Mouse (Mus musculus): ENCODE results near the gene Defb7. TPM values are rescaled to one million over a fixed set of nuclear protein-coding genes. Genes with fewer than 3 reads are reported as not detected.
A peak's percentile ranks its signal among the peaks of the same experiment; 100 is the strongest.

Defb7 gene
- not detected in 2 replicates for polyA plus RNA-seq (2015; fragmentation: Nextera tagmentation; extraction: Ambion mirVana)

DNA sequence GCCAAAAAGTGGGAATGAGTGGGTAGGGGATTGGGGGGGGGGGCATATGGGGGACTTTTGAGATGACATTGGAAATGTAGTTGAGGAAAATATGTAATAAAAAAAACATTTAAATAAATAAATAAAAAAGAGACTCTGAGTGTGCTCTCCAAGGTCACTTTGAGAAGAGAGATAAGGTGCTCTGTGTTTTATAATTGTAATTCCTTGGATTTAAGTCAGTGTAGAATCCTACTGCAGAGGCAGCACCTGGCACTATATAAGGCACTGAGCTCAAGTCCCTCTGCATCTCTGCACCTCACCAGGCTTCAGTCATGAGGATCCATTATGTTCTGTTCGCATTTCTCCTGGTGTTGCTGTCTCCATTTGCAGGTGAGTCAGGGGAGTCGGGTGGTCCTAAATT is at the start of gene Defb7:
Defb7 (plus strand) TSS at position 301 of the 400 bp plus-strand sequence.
- Histone ChIP-seq H3K36me3 (ENCODE audit: control insufficient read depth, insufficient read depth, low read length) (no peaks in the 10 kb centered on the region), H3K9ac (ENCODE audit: low read length) (no peak within 1 kb of the TSS), H3K9me3 (replicated peaks; ENCODE audit: control insufficient read depth, low read length) (no peaks in the 10 kb centered on the region), H3K4me3 (replicated peaks; ENCODE audit: low read length) (no peak within 1 kb of the TSS), H3K4me1 (ENCODE audit: control insufficient read depth, insufficient read depth, low read length) (no peaks in the 10 kb centered on the region), H3K27ac (ENCODE audit: low read length) (no peak within 1 kb of the TSS), H3K4me2 (ENCODE audit: low read depth, low read length) (no peak within 1 kb of the TSS), H3K27me3 (ENCODE audit: control insufficient read depth, insufficient read depth, low read length) (no peaks in the 10 kb centered on the region)
- 82% methylated on average over 2 of the region's 2 CpGs for WGBS
- ATAC-seq (ENCODE audit: insufficient read depth, low FRiP score): no peak

DNA sequence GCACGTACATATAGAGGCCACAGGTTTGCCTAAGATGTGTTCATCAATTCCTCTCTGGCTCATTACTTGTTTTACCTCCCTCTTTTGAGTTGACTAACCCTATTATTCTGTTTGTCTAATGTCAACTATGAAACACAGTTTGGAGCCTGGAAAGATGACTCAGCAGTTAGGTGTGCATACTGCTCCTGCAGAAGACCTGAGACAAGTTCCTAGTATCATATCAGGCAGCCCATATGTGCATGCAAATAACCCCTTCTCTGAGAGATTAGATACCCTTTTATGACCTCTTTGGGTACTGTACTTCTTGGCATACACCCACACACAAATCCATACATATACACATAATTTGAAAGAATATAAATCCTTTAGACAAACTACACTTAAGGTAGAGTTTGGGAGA is 48.5 kb upstream of the Defb7 start:
- WGBS: 58% methylated on average over 1 of the region's 1 CpGs
- Histone ChIP-seq H3K27me3 (ENCODE audit: control insufficient read depth, insufficient read depth, low read length) (no peaks in the 10 kb centered on the region), H3K4me2 (ENCODE audit: low read depth, low read length) (no peak overlapping the region), H3K9me3 (replicated peaks; ENCODE audit: control insufficient read depth, low read length) (no peaks in the 10 kb centered on the region), H3K4me1 (ENCODE audit: control insufficient read depth, insufficient read depth, low read length) (no peaks in the 10 kb centered on the region), H3K4me3 (replicated peaks; ENCODE audit: low read length) (no peak overlapping the region), H3K27ac (ENCODE audit: low read length) (no peak overlapping the region), H3K36me3 (ENCODE audit: control insufficient read depth, insufficient read depth, low read length) (no peaks in the 10 kb centered on the region), H3K9ac (ENCODE audit: low read length) (no peak overlapping the region)
- ATAC-seq (ENCODE audit: insufficient read depth, low FRiP score): no peak

GRCm38 (mm10) chr8:19461355-19461754 is 33.5 kb upstream of the Defb7 start:
- Histone ChIP-seq H3K9me3 (replicated peaks; ENCODE audit: control insufficient read depth, low read length) (no peaks in the 10 kb centered on the region), H3K27me3 (ENCODE audit: control insufficient read depth, insufficient read depth, low read length) (no peaks in the 10 kb centered on the region), H3K27ac (ENCODE audit: low read length) (no peak overlapping the region), H3K4me3 (replicated peaks; ENCODE audit: low read length) (no peak overlapping the region), H3K36me3 (ENCODE audit: control insufficient read depth, insufficient read depth, low read length) (no peaks in the 10 kb centered on the region), H3K9ac (ENCODE audit: low read length) (no peak overlapping the region), H3K4me1 (ENCODE audit: control insufficient read depth, insufficient read depth, low read length) (no peaks in the 10 kb centered on the region), H3K4me2 (ENCODE audit: low read depth, low read length) (no peak overlapping the region)
- WGBS: 76% methylated on average over 3 of the region's 3 CpGs
- ATAC-seq (ENCODE audit: insufficient read depth, low FRiP score): no peak

DNA sequence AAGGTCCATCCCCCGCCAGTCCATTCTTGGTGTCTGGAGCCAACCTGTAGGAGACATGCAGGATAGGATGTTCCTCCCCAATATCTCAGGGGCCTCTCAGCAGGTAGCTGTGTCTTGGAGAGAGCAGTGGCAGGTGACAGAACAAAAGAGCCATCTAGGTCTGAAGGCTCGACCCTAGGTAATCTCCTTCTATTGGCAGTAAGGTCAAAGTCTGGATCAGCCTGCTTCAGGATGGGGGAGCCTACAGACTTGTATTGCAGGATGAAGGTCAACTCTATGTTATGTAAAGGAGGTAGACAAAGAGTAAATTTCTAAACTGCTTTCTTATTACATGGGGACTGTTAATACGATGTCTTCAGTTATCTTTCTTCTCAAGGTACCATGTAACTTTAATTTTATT is 25.9 kb upstream of the Defb7 start:
- H3K4me1 ChIP-seq (ENCODE audit: control insufficient read depth, insufficient read depth, low read length): no peaks in the 10 kb centered on the region
- no peaks in the 10 kb centered on the region for H3K36me3 ChIP-seq (ENCODE audit: control insufficient read depth, insufficient read depth, low read length)
- no peaks in the 10 kb centered on the region for H3K27me3 ChIP-seq (ENCODE audit: control insufficient read depth, insufficient read depth, low read length)
- H3K4me3 ChIP-seq (replicated peaks; ENCODE audit: low read length): no peak overlapping the region
- no peak overlapping the region for H3K9ac ChIP-seq (ENCODE audit: low read length)
- H3K4me2 ChIP-seq (ENCODE audit: low read depth, low read length): no peak overlapping the region
- WGBS: 88% methylated on average over 3 of the region's 3 CpGs
- no peak for ATAC-seq (ENCODE audit: insufficient read depth, low FRiP score)
- no peaks in the 10 kb centered on the region for H3K9me3 ChIP-seq (replicated peaks; ENCODE audit: control insufficient read depth, low read length)
- H3K27ac ChIP-seq (ENCODE audit: low read length): no peak overlapping the region

DNA sequence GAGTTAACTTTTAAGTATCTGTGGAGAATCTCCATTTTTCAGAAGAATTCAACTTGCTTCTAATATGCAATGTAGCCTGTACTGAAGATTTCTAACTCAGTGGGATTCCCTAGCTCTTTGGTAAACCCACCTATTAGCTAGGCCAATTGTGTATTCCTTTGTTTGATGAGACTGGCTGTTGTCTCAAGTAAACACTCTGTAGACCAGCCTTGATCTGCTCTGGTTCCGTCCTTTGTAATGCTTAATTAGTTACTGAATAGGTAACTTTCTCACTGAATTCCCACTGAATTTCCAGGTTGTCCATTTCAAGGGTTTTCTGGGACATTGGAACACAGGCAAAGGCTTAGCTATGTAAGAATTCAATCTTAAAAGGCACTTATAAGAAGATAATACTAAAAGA is 5.6 kb downstream of the Defb7 start:
- Histone ChIP-seq H3K9me3 (replicated peaks; ENCODE audit: control insufficient read depth, low read length) (no peaks in the 10 kb centered on the region), H3K36me3 (ENCODE audit: control insufficient read depth, insufficient read depth, low read length) (no peaks in the 10 kb centered on the region), H3K9ac (ENCODE audit: low read length) (no peak overlapping the region), H3K4me3 (replicated peaks; ENCODE audit: low read length) (no peak overlapping the region), H3K27me3 (ENCODE audit: control insufficient read depth, insufficient read depth, low read length) (no peaks in the 10 kb centered on the region), H3K4me2 (ENCODE audit: low read depth, low read length) (no peak overlapping the region), H3K4me1 (ENCODE audit: control insufficient read depth, insufficient read depth, low read length) (no peaks in the 10 kb centered on the region), H3K27ac (ENCODE audit: low read length) (no peak overlapping the region)
- WGBS: 67% methylated on average over 1 of the region's 1 CpGs
- no peak for ATAC-seq (ENCODE audit: insufficient read depth, low FRiP score)

DNA sequence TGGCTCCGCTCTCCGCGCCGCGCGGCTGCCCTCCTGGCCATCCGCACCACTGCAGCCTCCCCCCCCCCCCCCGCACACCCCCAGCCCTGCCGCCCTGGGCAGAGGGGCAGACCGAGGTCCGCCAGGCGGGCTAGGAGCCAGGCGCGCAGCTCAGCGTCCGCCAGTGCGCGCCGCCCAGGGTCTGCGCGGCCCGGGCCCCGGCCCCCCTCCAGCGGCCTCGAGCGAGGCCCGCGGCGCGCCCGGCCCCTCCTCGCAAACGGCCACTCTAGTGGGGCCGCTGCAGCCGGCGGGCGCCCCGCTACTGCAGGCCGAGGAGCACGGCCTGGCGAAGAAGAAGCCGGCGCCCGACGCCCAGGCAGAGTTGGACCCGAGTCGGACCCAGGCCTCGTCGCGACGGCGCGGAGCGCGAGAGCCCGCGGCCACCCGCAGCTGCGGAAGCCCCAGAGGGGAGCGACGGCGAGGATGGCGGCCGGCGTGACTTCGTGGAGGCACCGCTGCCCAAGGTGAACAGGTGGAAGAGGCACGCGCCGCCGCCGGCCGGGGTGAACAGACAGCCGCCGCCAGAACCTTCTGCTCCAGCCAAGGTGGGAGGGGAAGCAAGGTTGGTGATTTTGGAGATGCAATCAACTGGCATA is 40.4 kb downstream of the Defb7 start:
- peak; percentile 74 for ATAC-seq (ENCODE audit: insufficient read depth, low FRiP score)
- H3K4me1 ChIP-seq (ENCODE audit: control insufficient read depth, insufficient read depth, low read length): no peaks in the 10 kb centered on the region
- H3K4me3 ChIP-seq (replicated peaks; ENCODE audit: low read length): peak overlapping the region; percentile 39
- H3K9me3 ChIP-seq (replicated peaks; ENCODE audit: control insufficient read depth, low read length): no peaks in the 10 kb centered on the region
- peaks cover 10% of the 10 kb centered on the region for H3K27me3 ChIP-seq (ENCODE audit: control insufficient read depth, insufficient read depth, low read length)
- 4% methylated on average over 70 of the region's 75 CpGs for WGBS
- H3K4me2 ChIP-seq (ENCODE audit: low read depth, low read length): peak overlapping the region; percentile 67
- H3K9ac ChIP-seq (ENCODE audit: low read length): peak overlapping the region; percentile 44; the same call in 1 of the 2 replicates
- H3K36me3 ChIP-seq (ENCODE audit: control insufficient read depth, insufficient read depth, low read length): no peaks in the 10 kb centered on the region
- H3K27ac ChIP-seq (ENCODE audit: low read length): no peak overlapping the region

DNA sequence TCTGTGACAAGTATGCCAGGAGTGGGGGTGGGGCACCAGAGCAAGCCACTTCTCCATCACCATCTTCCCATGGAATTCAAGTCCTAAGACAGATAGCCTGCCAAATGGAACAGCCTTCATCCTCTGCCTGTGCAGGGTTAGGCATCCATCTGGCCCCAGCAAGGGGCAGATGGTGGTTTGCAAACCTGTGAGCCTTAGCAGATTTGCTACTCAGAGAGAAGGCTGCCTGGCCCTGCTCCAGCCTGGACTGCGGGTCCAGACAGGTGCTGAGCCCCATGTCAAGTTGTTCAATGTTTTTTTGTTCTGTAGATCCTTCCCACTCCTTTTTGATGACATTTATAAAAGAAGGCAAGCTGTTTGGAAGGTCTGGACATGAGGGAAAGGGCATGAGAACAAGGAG is 45.5 kb downstream of the Defb7 start:
- Histone ChIP-seq H3K9ac (ENCODE audit: low read length) (no peak overlapping the region), H3K27ac (ENCODE audit: low read length) (no peak overlapping the region), H3K4me2 (ENCODE audit: low read depth, low read length) (no peak overlapping the region), H3K27me3 (ENCODE audit: control insufficient read depth, insufficient read depth, low read length) (peaks cover 5% of the 10 kb centered on the region), H3K9me3 (replicated peaks; ENCODE audit: control insufficient read depth, low read length) (no peaks in the 10 kb centered on the region), H3K36me3 (ENCODE audit: control insufficient read depth, insufficient read depth, low read length) (no peaks in the 10 kb centered on the region), H3K4me1 (ENCODE audit: control insufficient read depth, insufficient read depth, low read length) (no peaks in the 10 kb centered on the region), H3K4me3 (replicated peaks; ENCODE audit: low read length) (no peak overlapping the region)
- ATAC-seq (ENCODE audit: insufficient read depth, low FRiP score): no peak
- WGBS: 71% methylated on average over 1 of the region's 1 CpGs

Small RNA genes lying within 50 kb of the gene (microRNA-seq; reads per million reads assigned to microRNA genes)
- gene Gm27288 (not detected), gene Gm27852 (not detected)

Other genes starting within 250 kb of the Defb7 start
- gene Defb5, start 247.5 kb upstream of the Defb7 start, polyA plus RNA-seq (2015; fragmentation: Nextera tagmentation; extraction: Ambion mirVana): not detected in 2 replicates
- not detected in 2 replicates for gene Defb3, start 201.7 kb upstream of the Defb7 start, polyA plus RNA-seq (2015; fragmentation: Nextera tagmentation; extraction: Ambion mirVana)
- gene Defb8, start 47.5 kb upstream of the Defb7 start, polyA plus RNA-seq (2015; fragmentation: Nextera tagmentation; extraction: Ambion mirVana): not detected in 2 replicates
- not detected in 2 replicates for gene 4930467E23Rik, start 234.5 kb downstream of the Defb7 start, polyA plus RNA-seq (2015; fragmentation: Nextera tagmentation; extraction: Ambion mirVana)

All from stomach, embryonic 16.5 days (tissue).